ENCODE assay signal across 7 mouse cellular contexts in genomic region chr17:90088314-90088650, GRCm38 (mm10).
A peak's percentile ranks its signal among the peaks of the same experiment; 100 is the strongest.
DNase-seq lines count a peak whose midpoint lies in the region; ATAC-seq and TF ChIP-seq lines count a peak whose summit lies in the region.

No protein-coding gene starts in this region.

- WGBS in embryonic facial prominence, embryonic 13.5 days, result 6% methylated on average over 12 of the region's 12 CpGs

- H3K9me3 ChIP-seq in embryonic facial prominence, embryonic 13.5 days, result no peaks in the 10 kb centered on the region

- peak overlapping the region; percentile 70 for H3K4me2 ChIP-seq in embryonic facial prominence, embryonic 13.5 days

- H3K9ac ChIP-seq in embryonic facial prominence, embryonic 13.5 days, result peak overlapping the region; percentile 64

- H3K27me3 ChIP-seq in embryonic facial prominence, embryonic 13.5 days, result no peaks in the 10 kb centered on the region
- H3K27me3 ChIP-seq in testis, adult 2 months (ENCODE audit: control insufficient read depth, insufficient read depth, low read length), result no peaks in the 10 kb centered on the region

- peak; percentile 87 for DNase-seq in brain, embryonic 18.5 days (ENCODE audit: low read depth, low spot score)
- peak; percentile 1 for DNase-seq in heart, adult 8-10 months (ENCODE audit: low spot score)
- peak; percentile 44 for DNase-seq in kidney, postnatal 14 days
- DNase-seq in liver, result peak; percentile 24
- DNase-seq in neural tube, embryonic 10.5 days (ENCODE audit: extremely low spot score, low spot score), result peak; percentile 78

- no peak overlapping the region for H3K27ac ChIP-seq in embryonic facial prominence, embryonic 13.5 days
- no peak overlapping the region for H3K27ac ChIP-seq in testis, adult 2 months (ENCODE audit: control insufficient read depth, insufficient read depth, low read depth, low read length)

- peak overlapping the region; percentile 41 for H3K4me3 ChIP-seq in embryonic facial prominence, embryonic 13.5 days
- peak overlapping the region; percentile 72 for H3K4me3 ChIP-seq in testis, adult 2 months (ENCODE audit: control insufficient read depth, low read depth, low read length)

- peak; percentile 32; the same call in 1 of the 2 replicates for TF ChIP-seq POLR2A in testis, adult 2 months (IDR thresholded peaks at IDR 0.05; ENCODE audit: control insufficient read depth, low read depth, low read length)

- peak; percentile 95 for ATAC-seq in embryonic facial prominence, embryonic 13.5 days (ENCODE audit: insufficient number of reproducible peaks, insufficient read depth, low FRiP score, low TSS enrichment, low read depth)

- H3K4me1 ChIP-seq in embryonic facial prominence, embryonic 13.5 days, result no peaks in the 10 kb centered on the region
- H3K4me1 ChIP-seq in testis, adult 2 months (ENCODE audit: control insufficient read depth, insufficient read depth, low read length), result peaks cover 3% of the 10 kb centered on the region; the same call in 1 of the 2 replicates

- no peaks in the 10 kb centered on the region for H3K36me3 ChIP-seq in embryonic facial prominence, embryonic 13.5 days
- H3K36me3 ChIP-seq in testis, adult 2 months (ENCODE audit: control insufficient read depth, insufficient read depth, low read length), result no peaks in the 10 kb centered on the region

- TF ChIP-seq CTCF in testis, adult 2 months (IDR thresholded peaks at IDR 0.05; ENCODE audit: control insufficient read depth, insufficient read depth, insufficient replicate concordance, low read depth, low read length), result no peak

Comparison
In these comparisons a context has a peak if more than half of its experiments do, and no peak if none do; other contexts are left out.
1. DNase-seq: peak in every context shown above with its lines; median percentile 87 in brain, embryonic 18.5 days; 78 in neural tube, embryonic 10.5 days; 44 in kidney, postnatal 14 days; 24 in liver; 1 in heart, adult 8-10 months.